Mouse (Mus musculus) G1E (cell line): ENCODE measurements at regions not wholly inside any gene's neighbourhood (a gene's known extent, or its start where the extent isn't known, plus 50 kb on each side); places are given as distances from the start of the nearest gene placed in this dataset.

Source experiments
- CTCF ChIP-seq: IDR thresholded peaks from 2 replicates; pipeline ENCODE4 v1.5.1; 2012; ENCODE audit warnings: low read depth, low read length, inconsistent platforms, mixed read lengths
- GATA1 ChIP-seq: IDR thresholded peaks from 2 replicates; pipeline ENCODE4 v1.6.1; 2012; ENCODE audit warnings: borderline replicate concordance, low read length, inconsistent platforms, mixed read lengths
- GATA2 ChIP-seq: IDR thresholded peaks from 2 replicates; pipeline ENCODE4 v1.6.1; 2012; ENCODE audit warnings: low read depth, low read length, inconsistent platforms, borderline replicate concordance
- POLR2AphosphoS5 ChIP-seq: IDR thresholded peaks from 2 replicates; pipeline ENCODE4 v1.6.1; 2012; ENCODE audit warnings: low read depth, low read length, inconsistent platforms; ENCODE audit not compliant: insufficient replicate concordance

- TF ChIP-seq CTCF = no peak
- no peak for TF ChIP-seq GATA1
- TF ChIP-seq POLR2AphosphoS5 = no peak
- TF ChIP-seq GATA2 = no peak
These were observed 514.7 kb upstream of the Mgmt start for GRCm38 (mm10) chr7:136379741-136380140.
